Mouse (Mus musculus) ES-E14 (cell line): ENCODE measurements around the gene Snx4.

Source experiments
- HCFC1 ChIP-seq: IDR thresholded peaks from 2 replicates; pipeline ENCODE4 v1.6.1; 2012; ENCODE audit warnings: low read length, inconsistent platforms, borderline replicate concordance; ENCODE audit not compliant: insufficient read depth
- ZC3H11A ChIP-seq: IDR thresholded peaks from 2 replicates; pipeline ENCODE4 v1.6.1; 2012; ENCODE audit warnings: low read depth, mild to moderate bottlenecking, inconsistent platforms, low read length, borderline replicate concordance

DNA sequence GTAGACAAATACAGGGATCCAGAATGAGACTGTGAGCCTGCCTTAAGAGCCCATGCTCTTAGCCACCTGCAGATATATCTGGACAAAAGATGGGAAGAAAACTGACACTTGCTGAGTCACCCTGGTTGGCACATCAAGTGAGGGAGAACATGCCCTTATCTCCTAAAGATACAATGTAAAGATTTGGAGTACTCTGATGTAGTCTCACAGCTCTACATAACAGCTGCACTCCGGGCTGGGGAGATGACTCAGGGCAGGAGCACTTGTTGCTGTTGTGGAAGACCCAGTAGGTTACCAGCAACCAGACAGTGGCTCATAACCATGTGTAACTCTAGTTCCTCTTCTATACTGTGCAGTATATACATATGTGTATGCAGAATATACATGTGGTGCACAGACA is 31.8 kb downstream of the Snx4 start:
- TF ChIP-seq ZC3H11A, result no peak
- no peak for TF ChIP-seq HCFC1
